Mouse (Mus musculus) 416B (cell line): ENCODE data around the gene Nav2.
A peak's percentile ranks its signal among the peaks of the same experiment; 100 is the strongest.

Experiments
- DNase-seq: peaks from one replicate; pipeline ENCODE4 v3.0.0; 2011; ENCODE audit warnings: low read depth

The Nav2 gene

DNA sequence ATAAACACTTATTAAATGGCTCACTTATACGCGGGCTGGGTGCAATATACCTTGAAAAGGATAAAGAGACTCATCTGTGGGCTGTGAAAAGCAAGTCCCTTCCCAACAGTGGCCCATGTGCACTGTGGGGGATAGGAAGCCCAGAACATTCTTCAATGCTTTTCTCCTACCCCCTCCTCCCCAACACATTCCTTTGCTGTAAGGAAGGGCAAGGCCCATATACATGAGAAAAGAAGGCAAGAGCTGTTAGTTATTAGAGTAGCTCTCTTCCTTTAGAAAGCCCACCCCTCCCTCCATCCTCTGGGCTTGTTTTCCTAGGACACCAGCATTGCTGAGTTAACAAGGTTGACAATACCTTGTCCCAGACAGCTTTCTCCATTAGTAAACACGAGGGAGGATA, 540.1 kb downstream of the Nav2 start:
- no peak for DNase-seq

GRCm38 (mm10) chr7:49450261-49451141, 542.0 kb downstream of the Nav2 start:
- no peak for DNase-seq

DNA sequence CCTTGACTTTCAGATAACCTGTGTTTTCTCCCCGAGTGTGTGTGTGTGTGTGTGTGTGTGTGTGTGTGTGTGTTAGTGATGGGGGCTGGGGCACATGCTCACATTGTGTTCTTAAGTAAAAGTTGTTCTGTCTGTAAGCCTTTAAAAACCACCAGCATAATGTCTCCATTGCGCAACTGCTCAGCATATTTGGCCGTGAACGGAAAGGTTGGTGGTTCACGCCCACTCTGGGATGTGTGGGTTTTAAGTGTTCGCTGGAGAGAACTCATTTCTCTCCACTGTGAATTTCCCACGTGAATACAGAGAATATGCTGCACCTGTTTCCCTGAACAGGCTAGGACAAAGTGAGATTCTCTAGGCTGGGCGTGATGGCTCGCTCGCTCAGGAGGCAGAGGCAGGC, 542.7 kb downstream of the Nav2 start:
- DNase-seq = no peak

- DNase-seq = no peak
Observed at GRCm38 (mm10) chr7:49452274-49452673, 543.8 kb downstream of the Nav2 start.

GRCm38 (mm10) chr7:49454601-49455000, 546.1 kb downstream of the Nav2 start:
- DNase-seq = no peak

DNA sequence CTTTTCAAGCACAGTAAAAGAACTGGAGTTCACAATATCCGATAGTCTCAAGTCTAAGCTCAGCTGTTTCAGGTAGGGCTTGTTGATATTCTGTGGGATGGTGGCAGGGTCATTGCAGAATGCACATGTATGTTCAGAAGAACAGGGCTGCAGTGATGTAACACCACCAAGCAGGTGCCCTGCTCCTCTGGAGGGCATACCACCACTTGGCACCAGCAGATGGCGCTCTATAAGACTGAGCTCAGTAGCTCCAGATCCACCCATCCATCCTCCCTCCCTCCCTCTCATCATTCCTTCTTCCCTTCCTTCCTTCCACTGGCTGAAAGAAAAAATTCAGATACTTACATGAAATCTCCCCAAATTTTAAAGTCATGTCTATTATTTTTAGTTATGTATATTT, 547.6 kb downstream of the Nav2 start:
- DNase-seq = peak; percentile 33

- no peak for DNase-seq
Observed at GRCm38 (mm10) chr7:49457398-49457797, 548.9 kb downstream of the Nav2 start.

- no peak for DNase-seq
Observed at GRCm38 (mm10) chr7:49457890-49458289, 549.4 kb downstream of the Nav2 start.

DNA sequence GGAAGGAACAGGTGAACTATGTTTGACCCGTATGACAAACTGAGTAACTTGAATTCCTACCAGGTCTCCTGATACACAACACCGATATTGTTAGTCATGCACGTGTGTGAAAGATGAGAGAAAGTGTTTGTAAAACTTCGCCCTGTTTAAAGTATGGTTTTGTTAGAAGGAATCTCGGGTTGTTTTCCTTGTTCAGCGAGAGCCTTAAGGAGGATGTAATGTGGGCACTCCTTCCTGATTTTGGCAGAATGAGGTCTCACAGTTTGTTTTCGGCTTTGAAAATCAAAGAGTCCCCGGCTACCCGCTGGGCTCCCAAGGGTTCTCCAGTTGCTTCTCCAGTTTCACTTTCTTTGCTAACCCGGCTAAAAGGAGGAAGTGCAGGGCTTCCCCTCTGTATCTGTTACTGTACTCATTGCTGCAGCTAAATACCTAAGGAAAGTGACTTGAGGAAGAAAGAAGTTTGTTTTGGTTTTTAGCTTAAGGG, 553.9 kb downstream of the Nav2 start:
- DNase-seq = peak; percentile 61

DNA sequence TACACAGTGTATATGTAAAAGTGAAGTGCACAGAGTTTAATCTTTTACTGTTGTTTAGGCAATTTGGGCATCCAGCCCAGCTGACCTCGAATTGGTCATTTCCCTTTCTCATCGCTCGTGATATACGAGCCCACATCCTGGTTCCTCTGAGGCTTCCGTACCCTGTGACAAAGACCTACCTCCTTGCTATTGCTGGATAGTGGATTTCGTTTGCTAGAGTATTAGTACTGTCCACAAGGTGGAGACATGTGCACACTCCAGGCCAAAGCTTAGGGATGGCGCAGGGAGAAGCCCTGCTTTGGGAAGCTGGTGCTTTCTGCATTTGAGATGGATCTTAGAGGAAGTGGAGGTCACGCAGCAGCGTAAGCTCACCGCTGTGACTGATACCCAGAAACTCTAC, 559.3 kb downstream of the Nav2 start:
- peak; percentile 84 for DNase-seq

DNA sequence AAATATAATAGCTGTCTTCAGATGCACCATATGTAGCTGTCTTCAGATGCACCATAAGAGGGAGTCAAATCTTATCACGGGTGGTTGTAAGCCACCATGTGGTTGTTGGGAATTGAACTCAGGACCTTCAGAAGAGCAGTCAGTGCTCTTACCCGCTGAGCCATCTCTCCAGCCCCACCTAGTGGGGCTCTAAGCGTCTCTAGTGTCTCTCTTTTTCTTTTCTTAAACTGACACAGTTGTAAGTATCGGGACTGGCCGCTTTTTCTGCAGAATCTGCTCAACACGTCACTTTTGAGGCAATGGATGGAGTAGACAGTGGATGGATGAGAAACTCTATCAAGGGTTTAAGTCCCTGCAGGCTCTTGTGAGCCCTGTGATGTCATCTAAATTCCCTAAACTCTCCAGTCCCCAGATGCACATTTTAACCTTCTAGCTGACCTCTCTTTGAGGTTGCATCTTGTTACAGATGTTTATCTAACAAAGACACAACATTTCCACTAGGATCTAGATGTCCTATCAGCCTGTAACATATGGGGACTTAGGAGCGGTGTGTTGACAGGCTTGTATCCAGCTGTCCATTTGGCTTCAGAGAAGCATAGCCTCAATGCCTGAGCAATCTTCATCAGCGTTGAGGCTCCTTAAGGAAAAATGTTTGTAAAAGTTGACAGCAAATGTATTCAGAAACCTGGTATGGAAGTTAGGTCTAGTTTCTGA, 560.1 kb downstream of the Nav2 start:
- DNase-seq = peak; percentile 21

- DNase-seq = peak; percentile 32
Observed at GRCm38 (mm10) chr7:49471278-49471677, 562.8 kb downstream of the Nav2 start.

- DNase-seq = no peak
Observed at GRCm38 (mm10) chr7:49475282-49475681, 566.8 kb downstream of the Nav2 start.

GRCm38 (mm10) chr7:49476163-49476562, 567.6 kb downstream of the Nav2 start:
- no peak for DNase-seq

- peak; percentile 15 for DNase-seq
Observed at GRCm38 (mm10) chr7:49476666-49477065, 568.1 kb downstream of the Nav2 start.

GRCm38 (mm10) chr7:49477076-49477975, 568.8 kb downstream of the Nav2 start:
- DNase-seq = no peak

GRCm38 (mm10) chr7:49477976-49478349, 569.4 kb downstream of the Nav2 start:
- no peak for DNase-seq

DNA sequence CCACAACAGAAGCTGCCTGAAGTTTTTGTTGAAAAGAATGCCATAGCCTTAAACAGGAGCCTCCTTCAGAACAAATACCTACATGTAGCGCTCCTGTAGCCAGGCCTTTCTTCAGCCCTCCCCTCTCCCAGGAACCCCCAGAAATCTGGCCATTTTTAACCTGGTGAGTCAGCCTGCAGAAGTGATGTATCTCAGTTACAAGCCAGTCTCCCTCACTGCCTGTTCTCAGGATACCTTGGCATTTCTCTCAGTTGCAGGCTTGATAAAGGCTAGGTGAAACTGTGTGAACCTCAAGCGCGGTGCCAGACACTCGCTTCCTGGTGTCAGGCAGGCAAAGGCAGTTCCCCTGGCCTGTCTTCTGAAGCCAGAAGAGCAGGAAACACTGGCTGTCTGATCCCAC, 570.4 kb downstream of the Nav2 start:
- DNase-seq = no peak

DNA sequence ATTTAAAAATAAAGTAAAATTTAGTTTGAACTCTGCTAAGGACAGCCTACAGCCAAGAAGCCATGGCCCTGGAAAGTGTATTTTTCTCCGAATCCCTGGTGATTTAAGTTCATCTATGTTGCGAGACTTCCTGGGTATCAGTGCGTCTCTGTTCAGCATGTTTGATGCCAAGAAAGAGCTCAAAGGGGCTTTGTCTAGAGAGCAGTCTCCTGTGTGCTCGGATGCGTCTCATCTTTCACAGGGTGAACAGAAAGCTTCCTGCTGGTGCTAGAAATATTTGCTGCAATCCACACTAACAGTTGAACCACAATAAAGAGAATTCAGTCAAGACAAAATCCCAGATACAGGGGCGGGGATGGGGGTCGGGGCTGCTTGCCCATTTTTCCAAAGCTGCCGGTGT, 572.4 kb downstream of the Nav2 start:
- DNase-seq = no peak

GRCm38 (mm10) chr7:49484036-49484744, 575.7 kb downstream of the Nav2 start:
- DNase-seq = no peak

DNA sequence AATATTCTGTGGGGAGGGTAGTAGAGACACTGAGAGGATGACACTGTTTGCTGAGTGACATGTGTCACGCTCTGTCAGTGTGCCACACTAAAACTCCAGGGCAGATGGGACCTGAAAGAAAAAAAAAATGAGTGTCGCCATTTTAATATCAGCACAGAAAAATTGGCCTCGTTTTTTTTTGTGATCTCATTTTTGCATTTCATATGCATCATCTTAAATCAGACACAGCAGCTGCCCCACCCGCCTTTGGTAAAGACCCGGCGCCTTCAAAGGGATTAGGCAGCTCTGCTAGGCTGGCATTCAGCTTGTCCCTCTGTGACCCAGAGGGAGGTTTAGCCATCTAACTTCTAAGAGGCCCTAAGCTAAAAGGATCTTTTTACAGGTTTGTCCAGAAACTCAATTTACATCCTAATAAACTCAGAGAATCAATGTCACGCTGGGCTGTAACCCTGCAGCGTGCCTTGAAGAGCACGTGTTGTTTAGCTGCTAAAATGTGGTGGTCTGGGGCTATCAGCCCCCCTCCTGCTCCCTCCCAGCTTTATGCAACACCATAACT, 576.9 kb downstream of the Nav2 start:
- DNase-seq = no peak
